Mouse (Mus musculus): ENCODE measurements at regions not wholly inside any gene's neighbourhood (a gene's known extent, or its start where the extent isn't known, plus 50 kb on each side); places are given as distances from the start of the nearest gene placed in this dataset.

DNA sequence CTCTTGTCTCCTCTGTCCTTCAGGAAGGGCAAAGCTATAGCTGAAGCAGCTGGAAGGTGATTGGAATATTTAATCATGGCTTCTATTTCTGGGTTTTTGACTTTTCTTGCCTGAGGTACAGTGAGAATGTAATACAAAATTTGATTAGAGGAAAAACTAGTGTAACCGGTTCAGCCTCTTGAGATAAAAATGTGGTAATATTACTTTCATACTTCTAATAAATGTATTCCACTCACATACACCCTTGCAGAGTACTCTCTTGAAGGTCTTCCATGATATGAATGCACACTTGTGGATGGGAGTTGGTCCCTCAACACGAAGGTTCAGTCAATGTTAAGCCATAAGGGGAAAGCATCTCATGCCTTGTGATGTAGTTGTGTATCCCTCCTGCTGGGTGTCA lies 215.4 kb upstream of the Id2 start:
- TF ChIP-seq EP300 (IDR thresholded peaks at IDR 0.05; ENCODE audit: insufficient read depth, low read depth, low read length) (no peak), POLR2A (IDR thresholded peaks at IDR 0.05; ENCODE audit: insufficient read depth, low read length) (no peak), CTCF (IDR thresholded peaks at IDR 0.05; ENCODE audit: low read depth, low read length) (no peak)

DNA sequence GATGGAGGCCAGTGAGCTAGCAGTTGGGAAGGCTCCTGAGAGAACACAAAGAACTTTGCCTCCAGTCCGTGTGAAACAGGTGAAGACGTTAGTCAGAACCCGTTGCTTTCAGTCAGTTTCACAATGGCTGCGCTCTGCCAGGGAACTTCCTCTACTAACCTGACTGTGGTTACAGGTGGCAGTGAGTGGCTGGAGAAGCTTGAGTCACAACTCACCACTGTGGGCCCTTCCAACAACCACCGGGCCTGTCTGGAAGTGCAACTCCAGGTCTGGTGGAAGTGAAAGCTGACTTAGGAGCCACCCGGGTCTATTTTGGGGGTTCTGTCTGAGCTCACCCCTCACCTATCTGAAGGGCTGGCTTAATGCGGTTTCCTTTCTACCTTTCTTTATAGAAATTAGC lies 214.8 kb upstream of the Id2 start:
- TF ChIP-seq POLR2A (IDR thresholded peaks at IDR 0.05; ENCODE audit: insufficient read depth, low read length) (no peak), EP300 (IDR thresholded peaks at IDR 0.05; ENCODE audit: insufficient read depth, low read depth, low read length) (no peak), CTCF (IDR thresholded peaks at IDR 0.05; ENCODE audit: low read depth, low read length) (no peak)
- Histone ChIP-seq H3K4me1 (ENCODE audit: control insufficient read depth, insufficient read depth, low read length) (no peaks in the 10 kb centered on the region), H3K27ac (ENCODE audit: insufficient read depth, low read length) (no peak overlapping the region), H3K36me3 (ENCODE audit: control insufficient read depth, insufficient read depth, low read length, poor library complexity, severe bottlenecking) (no peaks in the 10 kb centered on the region), H3K9ac (ENCODE audit: low read depth, poor library complexity, severe bottlenecking) (no peak overlapping the region), H3K4me3 (ENCODE audit: low read depth, low read length) (no peak overlapping the region), H3K9me3 (replicated peaks; ENCODE audit: control insufficient read depth, insufficient read depth, low read length, poor library complexity, severe bottlenecking) (no peaks in the 10 kb centered on the region), H3K27me3 (ENCODE audit: control insufficient read depth, insufficient read depth, low read length, poor library complexity, severe bottlenecking) (no peaks in the 10 kb centered on the region)

More for the DNA sequence above, 215.4 kb upstream of the Id2 start:
- Histone ChIP-seq H3K36me3 (ENCODE audit: control insufficient read depth, insufficient read depth, low read length, poor library complexity, severe bottlenecking) (no peaks in the 10 kb centered on the region), H3K4me1 (ENCODE audit: control insufficient read depth, insufficient read depth, low read length) (no peaks in the 10 kb centered on the region), H3K27me3 (ENCODE audit: control insufficient read depth, insufficient read depth, low read length, poor library complexity, severe bottlenecking) (no peaks in the 10 kb centered on the region), H3K27ac (ENCODE audit: insufficient read depth, low read length) (no peak overlapping the region), H3K4me3 (ENCODE audit: low read depth, low read length) (no peak overlapping the region), H3K9me3 (replicated peaks; ENCODE audit: control insufficient read depth, insufficient read depth, low read length, poor library complexity, severe bottlenecking) (no peaks in the 10 kb centered on the region), H3K9ac (ENCODE audit: low read depth, poor library complexity, severe bottlenecking) (no peak overlapping the region)

DNA sequence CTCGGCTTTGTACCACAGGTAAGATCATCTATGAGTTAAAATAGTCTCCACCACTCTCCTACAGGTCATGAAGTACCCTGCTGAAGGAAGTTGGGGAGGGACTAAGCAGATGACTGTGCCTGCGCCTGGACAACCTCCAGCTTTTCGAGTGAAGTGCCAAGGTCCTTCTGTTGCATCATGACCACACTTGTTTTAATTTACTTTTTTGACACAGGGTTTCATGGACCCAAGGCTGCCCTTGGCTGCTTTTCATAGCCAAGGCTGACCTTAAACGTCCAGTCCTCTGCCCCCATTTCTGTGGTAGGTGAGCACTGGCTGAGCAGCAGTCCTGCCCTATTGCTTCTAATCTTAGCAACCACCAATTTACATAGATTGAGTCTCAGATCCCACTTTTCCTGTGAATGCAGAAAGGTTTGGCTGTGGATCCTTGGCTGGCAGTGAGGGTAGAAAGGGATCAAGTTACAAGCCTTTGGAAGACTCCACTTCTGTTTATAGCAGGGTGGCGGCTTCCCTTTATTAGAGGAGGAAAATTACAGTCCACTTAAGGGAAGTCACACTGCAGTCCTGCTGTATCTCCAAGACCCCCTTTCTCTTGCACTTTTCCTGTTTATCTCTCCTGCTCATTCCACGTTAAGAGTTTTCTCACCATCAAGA lies 213.5 kb upstream of the Id2 start:
- H3K9ac ChIP-seq (ENCODE audit: low read depth, poor library complexity, severe bottlenecking): no peak overlapping the region
- H3K4me1 ChIP-seq (ENCODE audit: control insufficient read depth, insufficient read depth, low read length): no peaks in the 10 kb centered on the region
- no peak overlapping the region for H3K27ac ChIP-seq (ENCODE audit: insufficient read depth, low read length)
- no peaks in the 10 kb centered on the region for H3K27me3 ChIP-seq (ENCODE audit: control insufficient read depth, insufficient read depth, low read length, poor library complexity, severe bottlenecking)
- TF ChIP-seq CTCF (IDR thresholded peaks at IDR 0.05; ENCODE audit: low read depth, low read length): no peak
- TF ChIP-seq POLR2A (IDR thresholded peaks at IDR 0.05; ENCODE audit: insufficient read depth, low read length): no peak
- TF ChIP-seq EP300 (IDR thresholded peaks at IDR 0.05; ENCODE audit: insufficient read depth, low read depth, low read length): no peak
- no peaks in the 10 kb centered on the region for H3K36me3 ChIP-seq (ENCODE audit: control insufficient read depth, insufficient read depth, low read length, poor library complexity, severe bottlenecking)
- no peaks in the 10 kb centered on the region for H3K9me3 ChIP-seq (replicated peaks; ENCODE audit: control insufficient read depth, insufficient read depth, low read length, poor library complexity, severe bottlenecking)
- no peak overlapping the region for H3K4me3 ChIP-seq (ENCODE audit: low read depth, low read length)

DNA sequence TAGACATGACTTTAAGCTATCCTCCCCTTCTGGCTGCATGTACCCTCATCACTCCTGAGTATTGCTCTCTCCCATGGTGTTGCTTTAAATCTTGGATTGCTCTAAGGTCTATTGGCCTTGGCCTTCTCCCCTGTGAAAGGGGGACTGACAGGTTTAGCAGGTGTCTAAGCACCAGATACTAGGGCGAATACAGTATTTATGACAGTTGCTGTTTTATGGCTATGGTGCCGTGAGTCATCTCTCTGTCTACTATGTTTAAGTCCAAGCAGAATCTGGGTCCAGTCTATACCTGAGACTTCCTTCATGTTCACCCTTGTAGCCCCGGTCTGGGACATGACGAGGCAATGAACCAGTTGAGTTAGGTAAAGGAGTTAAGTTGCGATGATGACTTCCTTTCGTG lies 212.3 kb upstream of the Id2 start:
- Histone ChIP-seq H3K4me1 (ENCODE audit: control insufficient read depth, insufficient read depth, low read length) (no peaks in the 10 kb centered on the region), H3K27ac (ENCODE audit: insufficient read depth, low read length) (no peak overlapping the region), H3K9ac (ENCODE audit: low read depth, poor library complexity, severe bottlenecking) (no peak overlapping the region), H3K4me3 (ENCODE audit: low read depth, low read length) (no peak overlapping the region), H3K27me3 (ENCODE audit: control insufficient read depth, insufficient read depth, low read length, poor library complexity, severe bottlenecking) (no peaks in the 10 kb centered on the region), H3K36me3 (ENCODE audit: control insufficient read depth, insufficient read depth, low read length, poor library complexity, severe bottlenecking) (no peaks in the 10 kb centered on the region), H3K9me3 (replicated peaks; ENCODE audit: control insufficient read depth, insufficient read depth, low read length, poor library complexity, severe bottlenecking) (no peaks in the 10 kb centered on the region)
- TF ChIP-seq EP300 (IDR thresholded peaks at IDR 0.05; ENCODE audit: insufficient read depth, low read depth, low read length): no peak
- TF ChIP-seq CTCF (IDR thresholded peaks at IDR 0.05; ENCODE audit: low read depth, low read length): no peak
- TF ChIP-seq POLR2A (IDR thresholded peaks at IDR 0.05; ENCODE audit: insufficient read depth, low read length): no peak

DNA sequence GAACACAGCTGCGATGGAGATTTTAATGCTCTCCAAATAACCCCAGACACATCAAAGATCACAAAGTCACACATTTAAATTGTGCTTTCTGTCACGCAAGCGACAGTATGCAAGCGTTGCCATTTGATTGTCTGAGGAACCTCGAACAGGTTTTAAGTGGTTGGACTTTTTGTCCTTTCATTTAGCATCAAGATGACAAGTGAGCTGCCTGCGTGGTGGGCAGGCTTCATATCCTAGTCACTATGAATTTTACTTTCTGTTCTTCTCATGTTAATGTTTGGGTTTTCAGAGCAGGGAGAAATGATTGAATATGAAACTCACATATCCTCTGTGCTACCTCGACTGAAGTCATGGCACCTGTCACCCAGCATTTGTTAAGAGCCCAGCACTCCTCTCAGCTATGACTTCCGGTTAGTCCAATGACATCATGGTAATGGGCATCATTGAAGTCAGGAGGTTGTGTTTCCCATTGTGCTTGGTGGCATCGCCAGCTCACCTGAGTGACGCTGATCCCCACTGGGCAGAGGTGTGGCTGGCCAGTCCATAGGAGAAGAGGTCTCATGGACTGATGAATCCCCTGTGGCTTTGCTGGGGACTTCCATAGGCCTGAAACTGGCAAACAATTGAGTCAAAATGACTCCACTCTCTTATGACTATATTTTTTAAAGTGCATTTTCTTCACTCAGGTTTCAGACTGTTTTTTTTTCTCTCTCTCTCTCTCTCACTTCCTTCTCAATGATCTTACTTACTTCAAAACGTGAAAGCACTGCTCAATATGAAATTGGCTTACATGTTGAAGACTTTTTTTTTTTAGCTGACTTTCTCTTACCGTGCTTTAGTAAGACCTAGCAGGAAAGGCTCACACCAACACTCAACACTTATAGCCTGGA lies 209.1 kb upstream of the Id2 start:
- Histone ChIP-seq H3K4me3 (ENCODE audit: low read depth, low read length) (no peak overlapping the region), H3K4me1 (ENCODE audit: control insufficient read depth, insufficient read depth, low read length) (no peaks in the 10 kb centered on the region), H3K9ac (ENCODE audit: low read depth, poor library complexity, severe bottlenecking) (no peak overlapping the region), H3K27me3 (ENCODE audit: control insufficient read depth, insufficient read depth, low read length, poor library complexity, severe bottlenecking) (no peaks in the 10 kb centered on the region), H3K27ac (ENCODE audit: insufficient read depth, low read length) (no peak overlapping the region), H3K9me3 (replicated peaks; ENCODE audit: control insufficient read depth, insufficient read depth, low read length, poor library complexity, severe bottlenecking) (no peaks in the 10 kb centered on the region), H3K36me3 (ENCODE audit: control insufficient read depth, insufficient read depth, low read length, poor library complexity, severe bottlenecking) (no peaks in the 10 kb centered on the region)
- TF ChIP-seq EP300 (IDR thresholded peaks at IDR 0.05; ENCODE audit: insufficient read depth, low read depth, low read length): no peak
- TF ChIP-seq POLR2A (IDR thresholded peaks at IDR 0.05; ENCODE audit: insufficient read depth, low read length): no peak
- TF ChIP-seq CTCF (IDR thresholded peaks at IDR 0.05; ENCODE audit: low read depth, low read length): no peak
